Mouse (Mus musculus): ENCODE data around the gene Adamts20. TPM values are rescaled to one million over a fixed set of nuclear protein-coding genes. Genes with fewer than 3 reads are reported as not detected.
"Not testable (repeated sequence)": the region's sequence is repeated elsewhere in the genome, so short reads cannot be mapped to it uniquely, and the experiment has no call there.

Gene Adamts20
- polyA plus RNA-seq, 1 experiment from 2014 or later = 2.4 TPM

- H3K27ac ChIP-seq = no peak overlapping the region
- H3K4me1 ChIP-seq = no peaks in the 10 kb centered on the region
- H3K27me3 ChIP-seq (ENCODE audit: insufficient read depth, poor library complexity, severe bottlenecking) = no peaks in the 10 kb centered on the region
- H3K9me3 ChIP-seq = no peaks in the 10 kb centered on the region
- H3K4me3 ChIP-seq = no peak overlapping the region
- H3K36me3 ChIP-seq = no peaks in the 10 kb centered on the region
- 85% methylated on average over 7 of the region's 7 CpGs for WGBS
- DNase-seq (ENCODE audit: low spot score) = no peak
Observed at GRCm38 (mm10) chr15:94392737-94393136, 72.5 kb downstream of the Adamts20 start.

GRCm38 (mm10) chr15:94390127-94390526, 75.1 kb downstream of the Adamts20 start:
- H3K27ac ChIP-seq; H3K36me3 ChIP-seq; DNase-seq (ENCODE audit: low spot score); H3K9me3 ChIP-seq; H3K4me1 ChIP-seq; H3K27me3 ChIP-seq (ENCODE audit: insufficient read depth, poor library complexity, severe bottlenecking); H3K4me3 ChIP-seq: not testable (repeated sequence)
- 65% methylated on average over 2 of the region's 2 CpGs for WGBS

- no peaks in the 10 kb centered on the region for H3K9me3 ChIP-seq
- no peak for DNase-seq (ENCODE audit: low spot score)
- no peaks in the 10 kb centered on the region for H3K27me3 ChIP-seq (ENCODE audit: insufficient read depth, poor library complexity, severe bottlenecking)
- H3K27ac ChIP-seq = no peak overlapping the region
- no peaks in the 10 kb centered on the region for H3K36me3 ChIP-seq
- no peaks in the 10 kb centered on the region for H3K4me1 ChIP-seq
- WGBS = 88% methylated on average over 7 of the region's 9 CpGs
- H3K4me3 ChIP-seq = no peak overlapping the region
Observed at GRCm38 (mm10) chr15:94379425-94379824, 85.8 kb downstream of the Adamts20 start.

- Histone ChIP-seq H3K36me3 (no peaks in the 10 kb centered on the region), H3K4me1 (no peaks in the 10 kb centered on the region), H3K27me3 (ENCODE audit: insufficient read depth, poor library complexity, severe bottlenecking) (no peaks in the 10 kb centered on the region), H3K27ac (no peak overlapping the region), H3K9me3 (no peaks in the 10 kb centered on the region), H3K4me3 (no peak overlapping the region)
- DNase-seq (ENCODE audit: low spot score) = no peak
- WGBS = 75% methylated on average over 7 of the region's 7 CpGs
Observed at GRCm38 (mm10) chr15:94372548-94372947, 92.7 kb downstream of the Adamts20 start.

GRCm38 (mm10) chr15:94349052-94349451, 116.2 kb downstream of the Adamts20 start:
- Histone ChIP-seq H3K4me1 (no peaks in the 10 kb centered on the region), H3K9me3 (0 out of 2 replicates have a peak, but pooled peaks cover 3% of the 10 kb centered on the region), H3K36me3 (no peaks in the 10 kb centered on the region; the same call in 1 of the 2 replicates), H3K27me3 (ENCODE audit: insufficient read depth, poor library complexity, severe bottlenecking) (no peaks in the 10 kb centered on the region), H3K27ac (no peak overlapping the region), H3K4me3 (no peak overlapping the region)
- WGBS = 80% methylated on average over 18 of the region's 18 CpGs
- DNase-seq (ENCODE audit: low spot score) = no peak

GRCm38 (mm10) chr15:94344317-94344716, 120.9 kb downstream of the Adamts20 start:
- Histone ChIP-seq H3K27me3 (ENCODE audit: insufficient read depth, poor library complexity, severe bottlenecking) (no peaks in the 10 kb centered on the region), H3K36me3 (peaks cover 3% of the 10 kb centered on the region; the same call in 1 of the 2 replicates), H3K4me3 (no peak overlapping the region), H3K4me1 (no peaks in the 10 kb centered on the region), H3K9me3 (0 out of 2 replicates have a peak, but pooled peaks cover 3% of the 10 kb centered on the region), H3K27ac (no peak overlapping the region)
- 91% methylated on average over 5 of the region's 5 CpGs for WGBS
- DNase-seq (ENCODE audit: low spot score) = no peak

- no peak overlapping the region for H3K27ac ChIP-seq
- WGBS = 65% methylated on average over 10 of the region's 10 CpGs
- no peak overlapping the region for H3K4me3 ChIP-seq
- peaks cover 3% of the 10 kb centered on the region; the same call in 1 of the 2 replicates for H3K36me3 ChIP-seq
- no peaks in the 10 kb centered on the region for H3K4me1 ChIP-seq
- no peaks in the 10 kb centered on the region for H3K27me3 ChIP-seq (ENCODE audit: insufficient read depth, poor library complexity, severe bottlenecking)
- 0 out of 2 replicates have a peak, but pooled peaks cover 3% of the 10 kb centered on the region for H3K9me3 ChIP-seq
- no peak for DNase-seq (ENCODE audit: low spot score)
Observed at GRCm38 (mm10) chr15:94342365-94342764, 122.9 kb downstream of the Adamts20 start.

GRCm38 (mm10) chr15:94339011-94339410, 126.2 kb downstream of the Adamts20 start:
- Histone ChIP-seq H3K4me3 (no peak overlapping the region), H3K4me1 (no peaks in the 10 kb centered on the region), H3K9me3 (no peaks in the 10 kb centered on the region), H3K27me3 (ENCODE audit: insufficient read depth, poor library complexity, severe bottlenecking) (no peaks in the 10 kb centered on the region), H3K27ac (no peak overlapping the region), H3K36me3 (peaks cover 3% of the 10 kb centered on the region; the same call in 1 of the 2 replicates)
- DNase-seq (ENCODE audit: low spot score) = no peak
- 83% methylated on average over 8 of the region's 8 CpGs for WGBS

GRCm38 (mm10) chr15:94334586-94334985, 130.6 kb downstream of the Adamts20 start:
- Histone ChIP-seq H3K36me3 (no peaks in the 10 kb centered on the region), H3K27ac (no peak overlapping the region), H3K27me3 (ENCODE audit: insufficient read depth, poor library complexity, severe bottlenecking) (no peaks in the 10 kb centered on the region), H3K4me3 (no peak overlapping the region), H3K9me3 (no peaks in the 10 kb centered on the region), H3K4me1 (no peaks in the 10 kb centered on the region)
- no peak for DNase-seq (ENCODE audit: low spot score)
- WGBS = 71% methylated on average over 10 of the region's 10 CpGs

GRCm38 (mm10) chr15:94326626-94327025, 138.6 kb downstream of the Adamts20 start:
- Histone ChIP-seq H3K4me3 (no peak overlapping the region), H3K27me3 (ENCODE audit: insufficient read depth, poor library complexity, severe bottlenecking) (no peaks in the 10 kb centered on the region), H3K36me3 (no peaks in the 10 kb centered on the region), H3K27ac (no peak overlapping the region), H3K9me3 (no peaks in the 10 kb centered on the region), H3K4me1 (no peaks in the 10 kb centered on the region; the same call in 1 of the 2 replicates)
- DNase-seq (ENCODE audit: low spot score) = no peak
- 84% methylated on average over 5 of the region's 5 CpGs for WGBS

GRCm38 (mm10) chr15:94325509-94326181, 139.6 kb downstream of the Adamts20 start:
- WGBS = 65% methylated on average over 13 of the region's 13 CpGs

GRCm38 (mm10) chr15:94316171-94316570, 149.0 kb downstream of the Adamts20 start:
- 80% methylated on average over 3 of the region's 3 CpGs for WGBS
- no peaks in the 10 kb centered on the region for H3K9me3 ChIP-seq
- no peak for DNase-seq (ENCODE audit: low spot score)
- no peaks in the 10 kb centered on the region for H3K4me1 ChIP-seq
- H3K27me3 ChIP-seq (ENCODE audit: insufficient read depth, poor library complexity, severe bottlenecking) = no peaks in the 10 kb centered on the region
- H3K27ac ChIP-seq = no peak overlapping the region
- no peak overlapping the region for H3K4me3 ChIP-seq
- H3K36me3 ChIP-seq = no peaks in the 10 kb centered on the region

More at GRCm38 (mm10) chr15:94325509-94326181, 139.6 kb downstream of the Adamts20 start:
- no peak for DNase-seq (ENCODE audit: low spot score)
- no peaks in the 10 kb centered on the region for H3K36me3 ChIP-seq
- no peaks in the 10 kb centered on the region; the same call in 1 of the 2 replicates for H3K4me1 ChIP-seq
- no peak overlapping the region for H3K27ac ChIP-seq
- H3K9me3 ChIP-seq = no peaks in the 10 kb centered on the region
- no peaks in the 10 kb centered on the region for H3K27me3 ChIP-seq (ENCODE audit: insufficient read depth, poor library complexity, severe bottlenecking)
- H3K4me3 ChIP-seq = no peak overlapping the region

GRCm38 (mm10) chr15:94309689-94310088, 155.5 kb downstream of the Adamts20 start:
- no peaks in the 10 kb centered on the region for H3K9me3 ChIP-seq
- no peaks in the 10 kb centered on the region for H3K36me3 ChIP-seq
- H3K27me3 ChIP-seq (ENCODE audit: insufficient read depth, poor library complexity, severe bottlenecking) = no peaks in the 10 kb centered on the region
- WGBS = 80% methylated on average over 7 of the region's 7 CpGs
- DNase-seq (ENCODE audit: low spot score) = no peak
- H3K27ac ChIP-seq = no peak overlapping the region
- no peak overlapping the region for H3K4me3 ChIP-seq
- no peaks in the 10 kb centered on the region for H3K4me1 ChIP-seq
